Mouse (Mus musculus) ES-E14 (cell line): ENCODE data around the gene Lhfpl2. TPM values are rescaled to one million over a fixed set of nuclear protein-coding genes. Genes with fewer than 3 reads are reported as not detected.
A peak's percentile ranks its signal among the peaks of the same experiment; 100 is the strongest.

Source experiments
- DNase-seq: peaks from one replicate; pipeline ENCODE4 v3.0.0-alpha.2; 2013; ENCODE audit warnings: low read depth, low spot score
- H3K27ac ChIP-seq: 2 replicates; pipeline ENCODE4 v1.5.1; 2012; ENCODE audit warnings: low read depth, mild to moderate bottlenecking, low read length, moderate library complexity, mixed read lengths; ENCODE audit not compliant: poor library complexity, insufficient read depth, severe bottlenecking
- H3K36me3 ChIP-seq: 2 replicates; pipeline ENCODE4 v1.6.1; 2012; ENCODE audit warnings: mild to moderate bottlenecking, low read length, moderate library complexity, mixed read lengths; ENCODE audit not compliant: control insufficient read depth, poor library complexity, insufficient read depth, severe bottlenecking
- H3K4me1 ChIP-seq, 2 experiments: fragments of 150-350 bp in 1 of 2; sonication (generic) in 1 of 2; 2 replicates each; pipeline ENCODE4 v1.6.1; 2012; ENCODE audit warnings: low read length in 2 of 2, mild to moderate bottlenecking in 1 of 2, mixed read lengths in 1 of 2; ENCODE audit not compliant: control insufficient read depth in 2 of 2, insufficient read depth in 2 of 2, poor library complexity in 1 of 2
- H3K4me3 ChIP-seq, 2 experiments: fragments of 150-350 bp in 1 of 2; sonication (generic) in 1 of 2; 2 replicates each; pipeline ENCODE4 v1.5.1; 2012; ENCODE audit warnings: low read length in 2 of 2, low read depth in 1 of 2, mild to moderate bottlenecking in 1 of 2, mixed read lengths in 1 of 2; ENCODE audit not compliant: insufficient read depth in 1 of 2, poor library complexity in 1 of 2, severe bottlenecking in 1 of 2
- H3K9ac ChIP-seq: 2 replicates; pipeline ENCODE4 v1.6.1; 2012; ENCODE audit warnings: low read depth, mild to moderate bottlenecking, low read length, mixed read lengths; ENCODE audit not compliant: poor library complexity, insufficient read depth, severe bottlenecking
- H3K9me3 ChIP-seq: fragments of 150-350 bp; sonication (generic); 2 replicates; pipeline ENCODE4 v1.6.1; 2012; ENCODE audit warnings: low read depth, mild to moderate bottlenecking, low read length; ENCODE audit not compliant: control insufficient read depth, insufficient read depth
- CHD2 ChIP-seq: IDR thresholded peaks from 2 replicates; pipeline ENCODE4 v1.6.1; 2014; ENCODE audit warnings: mild to moderate bottlenecking, low read depth, low read length, inconsistent platforms
- HCFC1 ChIP-seq: IDR thresholded peaks from 2 replicates; pipeline ENCODE4 v1.6.1; 2012; ENCODE audit warnings: low read length, inconsistent platforms, borderline replicate concordance; ENCODE audit not compliant: insufficient read depth
- MAFK ChIP-seq: IDR thresholded peaks from 2 replicates; pipeline ENCODE4 v1.6.1; 2014; ENCODE audit warnings: mild to moderate bottlenecking, low read depth, low read length, inconsistent platforms; ENCODE audit not compliant: insufficient read depth
- ZC3H11A ChIP-seq: IDR thresholded peaks from 2 replicates; pipeline ENCODE4 v1.6.1; 2012; ENCODE audit warnings: low read depth, mild to moderate bottlenecking, inconsistent platforms, low read length, borderline replicate concordance
- ZNF384 ChIP-seq: IDR thresholded peaks from 2 replicates; pipeline ENCODE4 v1.6.1; 2012; ENCODE audit warnings: low read depth, low read length, inconsistent platforms
- in situ Hi-C, 2 experiments: fragments of 600-800 bp; cut with MboI; formaldehyde crosslinking; loops; one replicate each; pipeline ENCODE4 v1.15.1; 2025; ENCODE audit warnings: low sequenced_read_pairs in 2 of 2, inconsistent platforms in 1 of 2; ENCODE audit not compliant: unreplicated experiment in 2 of 2
- total RNA-seq: library from RNA; depleted of rRNA; stranded (reverse); fragments of 300-350 nt; gene quantifications from 2 replicates; pipeline ENCODE4 v1.2.3, GENCODE M21; 2012

Gene Lhfpl2
- total RNA-seq, 1 experiment = 8.8 TPM

DNA sequence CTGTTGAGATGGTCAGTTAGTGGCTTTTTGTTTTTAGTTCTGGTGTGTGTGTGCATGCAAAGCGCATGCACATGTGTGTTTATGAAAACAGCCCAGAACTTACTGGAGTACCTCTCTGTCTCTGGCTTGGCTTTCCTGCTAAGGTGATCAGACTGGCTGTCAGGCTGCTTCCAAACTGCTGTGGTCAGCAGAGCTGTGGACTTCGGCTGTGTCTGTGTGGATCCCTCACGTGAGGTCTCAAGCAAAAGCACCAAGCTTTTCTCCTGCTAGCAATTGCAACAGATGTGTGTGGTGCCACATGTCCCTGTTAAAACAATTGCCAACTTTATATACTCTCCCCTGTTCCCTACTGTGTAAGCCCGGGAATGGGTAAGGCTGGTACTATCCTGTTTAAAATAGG is 82.8 kb downstream of the Lhfpl2 start:
- Histone ChIP-seq H3K9me3 (no peaks in the 10 kb centered on the region), H3K4me1 (peaks cover 0 to 17% of the 10 kb centered on the region in 2 experiments; a peak in 2 of 4 replicates), H3K27ac (no peak overlapping the region), H3K36me3 (no peaks in the 10 kb centered on the region), H3K4me3 (no peak overlapping the region), H3K9ac (no peak overlapping the region)
- TF ChIP-seq CHD2 (no peak), HCFC1 (no peak), ZC3H11A (no peak), ZNF384 (no peak), MAFK (no peak)
- in situ Hi-C loops = no loop called here
- DNase-seq = no peak

DNA sequence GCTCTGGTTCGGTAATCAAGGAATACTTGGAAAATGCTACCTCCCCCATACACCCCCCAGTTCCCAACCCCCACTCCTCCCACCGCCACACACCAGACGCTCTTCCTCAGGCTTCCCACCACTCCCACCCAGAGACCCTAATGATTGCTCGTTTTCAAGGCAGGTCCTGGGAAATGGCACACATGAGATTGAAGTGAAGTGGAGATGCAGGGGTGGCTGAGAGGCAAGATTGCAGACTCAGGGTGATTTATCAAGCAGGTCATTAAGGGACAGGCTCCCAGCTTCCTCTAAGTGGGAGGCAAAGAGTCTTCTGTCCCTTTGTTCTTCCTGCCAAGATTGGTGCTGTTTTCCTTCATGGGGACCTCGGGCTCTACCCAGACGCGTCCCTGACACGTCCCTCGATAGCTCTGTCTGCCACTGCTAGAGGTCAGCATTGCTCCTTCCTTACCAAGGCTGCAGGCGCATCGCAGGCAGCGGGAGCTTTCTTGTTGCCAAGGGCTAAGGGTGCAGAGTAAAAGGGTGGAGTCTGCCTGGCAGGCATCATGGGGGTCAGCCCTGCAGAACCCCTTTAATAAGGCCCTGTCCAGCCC is 85.6 kb downstream of the Lhfpl2 start:
- in situ Hi-C loops = no loop called here
- Histone ChIP-seq H3K9me3 (no peaks in the 10 kb centered on the region), H3K9ac (no peak overlapping the region), H3K4me1 (peaks cover 0 to 17% of the 10 kb centered on the region in 2 experiments; a peak in 2 of 4 replicates), H3K4me3 (peak overlapping the region in 1 of 2 experiments; percentile 21; a peak in 1 of 4 replicates), H3K27ac (no peak overlapping the region), H3K36me3 (no peaks in the 10 kb centered on the region)
- DNase-seq = no peak
- no peak for TF ChIP-seq MAFK
- no peak for TF ChIP-seq HCFC1
- no peak for TF ChIP-seq CHD2
- no peak for TF ChIP-seq ZC3H11A
- no peak for TF ChIP-seq ZNF384

DNA sequence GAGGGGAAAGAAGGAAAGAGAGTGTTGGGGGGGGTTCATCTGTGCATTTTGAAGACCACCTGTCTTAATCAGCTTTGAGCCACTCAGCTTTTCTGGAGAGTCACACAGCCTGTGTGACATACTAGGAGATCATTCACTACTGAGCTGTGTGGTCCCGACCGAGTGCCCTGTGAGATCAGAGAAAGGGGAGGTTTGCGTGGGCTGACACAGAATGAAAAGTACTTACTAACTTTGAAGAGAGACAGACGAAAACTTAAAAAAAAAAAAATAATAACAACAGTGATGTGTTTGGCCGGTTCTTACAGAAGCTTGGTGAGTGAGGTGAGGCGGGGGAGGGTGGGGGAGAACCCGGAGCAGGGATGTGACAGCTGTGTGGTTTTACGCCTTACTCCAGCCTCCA is 86.9 kb downstream of the Lhfpl2 start:
- DNase-seq = no peak
- Histone ChIP-seq H3K9ac (no peak overlapping the region), H3K4me3 (no peak overlapping the region), H3K27ac (no peak overlapping the region), H3K4me1 (peaks cover 0 to 17% of the 10 kb centered on the region in 2 experiments; a peak in 2 of 4 replicates), H3K9me3 (no peaks in the 10 kb centered on the region), H3K36me3 (no peaks in the 10 kb centered on the region)
- in situ Hi-C loops = no loop called here
- no peak for TF ChIP-seq ZNF384
- TF ChIP-seq HCFC1 = no peak
- TF ChIP-seq CHD2 = no peak
- TF ChIP-seq MAFK = no peak
- no peak for TF ChIP-seq ZC3H11A

DNA sequence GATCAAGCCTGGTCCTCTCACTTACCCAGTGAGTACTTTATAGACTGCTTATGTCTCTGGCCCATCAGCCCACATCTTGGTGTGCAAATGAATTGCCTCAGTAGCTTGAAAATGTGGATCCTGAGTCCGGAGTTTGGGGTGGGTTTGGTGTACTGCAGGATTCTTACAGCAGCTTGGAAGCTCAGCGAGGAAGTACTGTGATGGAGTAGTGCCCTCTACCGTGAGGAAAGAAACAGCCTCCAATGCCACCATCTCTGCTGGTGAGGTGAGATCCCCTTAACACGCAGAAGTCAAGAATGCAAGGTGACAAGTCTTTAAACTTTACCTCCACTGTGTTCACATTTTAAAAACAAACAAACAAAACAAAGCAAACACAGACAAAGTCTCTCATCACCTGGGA is 89.7 kb downstream of the Lhfpl2 start:
- TF ChIP-seq CHD2 = no peak
- TF ChIP-seq ZC3H11A = no peak
- no peak for TF ChIP-seq ZNF384
- TF ChIP-seq MAFK = no peak
- TF ChIP-seq HCFC1 = no peak
- in situ Hi-C loops = no loop called here
- H3K9me3 ChIP-seq = no peaks in the 10 kb centered on the region
- no peak for DNase-seq
- no peak overlapping the region for H3K4me3 ChIP-seq
- no peaks in the 10 kb centered on the region for H3K36me3 ChIP-seq
- H3K27ac ChIP-seq = no peak overlapping the region
- no peak overlapping the region for H3K9ac ChIP-seq
- H3K4me1 ChIP-seq = peaks cover 0 to 8% of the 10 kb centered on the region in 2 experiments; a peak in 1 of 4 replicates

DNA sequence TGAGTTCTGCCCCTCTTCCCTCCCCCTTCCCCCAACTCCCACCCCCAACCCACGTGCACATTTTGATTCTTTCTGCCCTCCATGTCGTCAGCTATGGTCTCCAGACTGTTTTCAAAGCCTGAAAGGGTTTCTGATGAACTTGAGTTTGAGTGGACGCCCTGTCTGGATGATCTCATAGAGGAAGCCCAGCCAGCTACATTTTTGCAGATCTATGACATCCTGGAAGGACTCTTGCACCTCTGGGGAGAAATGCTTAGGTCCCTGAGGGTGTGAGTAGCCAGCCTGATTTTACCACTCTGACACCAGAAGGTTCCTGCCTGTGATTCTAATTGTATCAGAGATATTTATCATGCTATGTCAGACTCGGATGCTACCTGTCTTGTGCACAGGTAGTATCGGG is 91.4 kb downstream of the Lhfpl2 start:
- no peaks in the 10 kb centered on the region for H3K36me3 ChIP-seq
- H3K27ac ChIP-seq = no peak overlapping the region
- no peak for DNase-seq
- H3K4me3 ChIP-seq = no peak overlapping the region
- H3K9ac ChIP-seq = no peak overlapping the region
- no peaks in the 10 kb centered on the region for H3K4me1 ChIP-seq
- TF ChIP-seq HCFC1 (no peak), MAFK (no peak), ZNF384 (no peak), CHD2 (no peak), ZC3H11A (no peak)
- no peaks in the 10 kb centered on the region for H3K9me3 ChIP-seq
- in situ Hi-C loops = no loop called here
